Mouse (Mus musculus): ENCODE results near the gene Gfm2.
A peak's percentile ranks its signal among the peaks of the same experiment; 100 is the strongest.

The Gfm2 gene

DNA sequence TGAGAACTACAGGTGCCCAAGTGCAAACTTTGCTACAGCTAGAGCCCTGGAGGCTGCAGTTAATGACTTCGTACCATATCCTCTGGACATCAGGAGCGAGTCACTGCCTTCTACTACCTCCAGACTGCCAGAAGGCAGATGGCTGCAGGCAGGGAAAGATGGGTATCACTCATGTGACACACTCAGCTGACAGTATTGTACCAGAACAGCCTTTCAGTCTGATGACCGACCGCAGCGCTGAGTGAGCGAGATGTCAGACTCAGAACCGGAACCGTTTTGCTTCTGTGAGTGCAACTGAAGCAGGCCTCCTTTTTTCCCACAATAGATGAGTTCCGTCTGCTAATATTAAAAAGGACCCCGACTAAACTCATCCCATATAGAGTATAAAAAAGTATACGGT is 54.9 kb downstream of the Gfm2 start:
- no peak for DNase-seq (ENCODE audit: low spot score)

DNA sequence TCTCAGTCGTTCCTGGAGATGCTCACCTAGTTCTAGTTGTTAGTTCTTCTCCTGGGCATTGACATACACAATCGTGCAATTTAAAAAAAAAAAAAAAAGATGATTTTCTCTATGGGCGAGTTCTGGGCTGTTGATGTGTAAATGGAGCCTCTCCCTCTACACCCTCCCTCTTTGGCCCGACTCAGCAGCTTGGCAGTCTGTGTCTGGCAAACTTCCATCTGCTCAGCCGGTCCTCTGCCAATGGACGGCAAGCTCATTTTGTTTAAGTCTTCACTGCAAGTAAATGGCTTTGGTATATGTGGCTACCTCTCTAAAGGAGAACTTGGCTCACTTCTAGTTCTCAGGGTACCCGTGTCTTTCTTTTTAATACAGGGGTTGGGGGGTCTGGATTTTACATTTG is 55.7 kb downstream of the Gfm2 start:
- DNase-seq (ENCODE audit: low spot score), result no peak

- DNase-seq (ENCODE audit: low spot score), result no peak
These were observed 58.6 kb downstream of the Gfm2 start for GRCm38 (mm10) chr13:97196186-97196924.

- no peak for DNase-seq (ENCODE audit: low spot score)
These were observed 59.1 kb downstream of the Gfm2 start for GRCm38 (mm10) chr13:97196925-97197218.

GRCm38 (mm10) chr13:97197932-97198562 is 60.3 kb downstream of the Gfm2 start, which contains the start of gene Hexb:
Hexb (minus strand) TSS chr13:97198357.
- DNase-seq (ENCODE audit: low spot score), result peak; percentile 92

DNA sequence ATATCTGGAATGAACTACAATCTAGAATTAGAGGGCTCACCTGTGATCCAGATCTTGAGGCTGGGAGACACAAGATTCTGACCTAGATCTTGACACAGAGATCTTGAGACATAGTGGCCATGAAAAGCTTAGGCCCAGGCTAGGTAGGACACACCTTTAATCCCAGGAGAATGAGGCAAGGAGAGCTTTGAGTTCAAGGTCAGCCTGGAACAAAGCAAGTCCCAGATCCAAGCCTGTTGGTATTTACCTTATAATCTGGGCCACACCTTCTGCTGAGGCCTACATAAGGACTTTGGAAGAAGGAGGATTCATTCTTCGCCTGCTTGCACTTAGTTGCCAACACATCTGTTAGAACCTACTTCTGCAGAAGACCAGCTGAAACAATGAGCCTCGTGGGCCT is 61.4 kb downstream of the Gfm2 start:
- DNase-seq (ENCODE audit: low spot score), result no peak

DNA sequence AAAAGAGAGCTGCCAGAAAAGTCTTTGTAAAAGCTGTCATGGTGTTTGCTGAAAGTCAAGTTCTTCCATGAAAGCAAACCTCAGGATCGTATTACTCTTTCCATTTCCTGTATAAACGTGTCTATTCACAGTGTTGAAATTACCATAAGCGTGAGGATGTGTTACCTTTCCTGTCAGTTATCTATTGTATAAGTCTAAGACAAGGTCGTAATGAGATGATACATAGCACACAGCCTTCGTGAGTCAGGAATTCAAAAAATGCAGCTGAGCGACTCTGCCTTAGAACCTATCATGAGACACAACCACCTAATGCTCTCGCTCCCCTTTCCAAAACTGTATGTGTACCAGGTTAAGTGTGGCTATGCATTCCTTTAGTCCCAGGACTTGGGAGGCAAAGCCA is 63.3 kb downstream of the Gfm2 start:
- DNase-seq (ENCODE audit: low spot score), result no peak

DNA sequence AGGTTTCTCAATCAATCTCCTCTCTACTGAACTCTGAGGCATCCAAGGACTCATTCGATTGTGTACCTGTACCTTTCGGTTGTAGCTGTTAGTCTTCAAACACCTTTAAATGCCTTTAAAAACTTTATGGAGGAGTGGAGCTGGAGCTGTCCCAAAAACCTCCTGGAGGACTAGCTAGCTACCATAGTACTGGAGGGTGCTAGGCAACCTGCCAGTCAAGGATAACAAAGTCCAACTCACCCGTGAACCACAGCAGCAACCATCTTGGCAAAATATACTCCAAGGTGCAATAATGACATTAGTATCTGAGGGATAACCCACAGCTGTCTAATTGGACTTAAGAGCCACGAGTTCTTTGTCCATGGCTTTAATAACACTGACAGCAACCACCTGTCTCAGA is 64.2 kb downstream of the Gfm2 start:
- DNase-seq (ENCODE audit: low spot score), result no peak

GRCm38 (mm10) chr13:97205052-97205701 is 67.4 kb downstream of the Gfm2 start:
- peak; percentile 91 for DNase-seq (ENCODE audit: low spot score)

DNA sequence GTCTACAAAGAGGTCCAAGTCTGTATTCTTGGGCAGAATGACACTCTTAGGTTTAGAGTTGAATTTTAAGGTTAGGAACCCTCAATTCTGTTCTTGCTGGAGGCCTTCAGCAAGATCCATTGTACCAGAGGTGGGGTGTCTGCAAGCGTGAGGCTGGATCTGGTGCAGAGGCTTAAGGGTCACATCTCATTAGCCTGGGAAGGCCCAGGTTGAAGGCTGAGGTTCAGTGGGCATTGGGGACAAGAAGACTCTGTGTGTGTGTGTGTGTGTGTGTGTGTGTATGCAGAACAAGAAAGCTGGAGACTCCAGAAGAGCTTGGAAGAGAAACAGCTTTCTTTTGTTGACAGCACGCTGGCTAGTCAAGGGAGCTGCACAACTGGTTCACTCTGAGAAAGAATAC is 68.3 kb downstream of the Gfm2 start:
- no peak for DNase-seq (ENCODE audit: low spot score)

GRCm38 (mm10) chr13:97207472-97208111 is 69.9 kb downstream of the Gfm2 start:
- DNase-seq (ENCODE audit: low spot score), result no peak

DNA sequence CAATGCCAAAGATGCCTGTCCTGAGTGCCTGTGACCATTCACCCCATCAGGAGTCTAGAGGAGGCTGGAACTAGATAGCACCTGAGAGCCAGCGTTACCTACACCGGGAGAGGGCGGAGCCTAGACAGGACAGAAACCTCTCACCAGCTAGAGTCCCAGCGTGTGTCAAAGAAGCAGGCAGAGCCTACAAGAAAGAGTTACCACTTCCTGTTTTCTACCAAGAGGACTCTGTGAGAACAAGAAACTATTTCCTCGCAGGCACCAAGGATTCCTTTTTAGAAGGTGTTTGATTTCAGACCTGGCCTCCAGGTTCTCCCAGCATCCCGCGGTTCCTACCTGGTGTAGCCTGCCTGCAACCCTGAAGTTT is 70.4 kb downstream of the Gfm2 start:
- no peak for DNase-seq (ENCODE audit: low spot score)

- DNase-seq (ENCODE audit: low spot score), result no peak
These were observed 70.8 kb downstream of the Gfm2 start for GRCm38 (mm10) chr13:97208500-97209010.

GRCm38 (mm10) chr13:97214583-97215268 is 77.0 kb downstream of the Gfm2 start:
- DNase-seq (ENCODE audit: low spot score), result no peak

GRCm38 (mm10) chr13:97215563-97215962 is 77.8 kb downstream of the Gfm2 start:
- no peak for DNase-seq (ENCODE audit: low spot score)

GRCm38 (mm10) chr13:97216196-97216595 is 78.5 kb downstream of the Gfm2 start:
- DNase-seq (ENCODE audit: low spot score), result no peak

- no peak for DNase-seq (ENCODE audit: low spot score)
These were observed 82.3 kb downstream of the Gfm2 start for GRCm38 (mm10) chr13:97220022-97220421.

GRCm38 (mm10) chr13:97223856-97224255 is 86.1 kb downstream of the Gfm2 start:
- no peak for DNase-seq (ENCODE audit: low spot score)

DNA sequence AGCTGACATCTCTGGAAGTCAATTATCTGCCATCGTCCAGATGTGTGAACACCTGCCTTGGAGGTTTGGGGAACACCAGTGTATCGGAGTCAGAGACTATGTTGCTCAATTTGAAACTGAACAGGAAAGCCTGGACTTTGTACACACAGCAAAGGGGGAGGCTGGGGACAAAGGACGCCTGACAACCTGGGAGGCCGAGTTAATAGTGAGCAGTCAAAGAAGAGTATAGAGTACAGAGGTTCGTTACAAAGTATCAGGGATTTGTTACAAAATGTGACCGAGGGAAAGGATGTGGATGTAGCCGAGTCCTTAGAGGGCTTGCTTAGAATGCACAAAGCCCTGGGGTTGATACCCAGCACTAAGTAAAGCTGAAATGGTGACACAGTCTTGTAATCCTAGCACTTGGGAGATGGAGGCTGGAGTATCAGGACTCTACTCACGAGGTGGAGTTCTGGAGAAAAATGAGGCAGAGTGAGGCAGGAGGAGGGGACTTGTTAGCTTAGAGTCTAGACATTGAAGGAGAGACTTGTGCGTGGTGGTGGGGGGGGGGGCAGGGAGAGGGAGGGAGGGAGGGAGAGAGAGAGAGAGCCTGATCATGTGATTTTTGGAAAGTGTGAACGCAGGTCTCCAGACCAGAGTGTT is 86.7 kb downstream of the Gfm2 start:
- no peak for DNase-seq (ENCODE audit: low spot score)

DNA sequence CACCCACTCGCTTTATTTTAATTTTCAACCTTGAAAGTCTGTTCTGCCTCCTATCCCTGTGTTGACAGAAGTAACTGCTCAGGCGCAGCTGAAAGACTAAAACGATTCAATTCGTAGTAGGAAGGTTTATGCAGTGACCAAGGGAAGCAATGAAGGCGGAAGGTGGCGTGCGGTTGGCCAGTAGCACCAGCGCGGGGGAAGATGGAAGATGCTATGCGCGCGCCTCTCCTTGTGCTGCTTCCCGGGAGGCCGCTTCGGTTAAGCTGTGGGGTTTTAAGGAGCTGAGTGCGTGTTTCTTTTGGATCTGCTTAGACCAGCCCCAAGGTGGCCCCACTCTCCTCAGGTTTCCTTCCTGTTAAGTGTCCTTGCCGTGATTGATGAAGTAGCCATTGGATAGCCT is 87.4 kb downstream of the Gfm2 start:
- DNase-seq (ENCODE audit: low spot score), result no peak

GRCm38 (mm10) chr13:97227795-97228194 is 90.1 kb downstream of the Gfm2 start:
- DNase-seq (ENCODE audit: low spot score), result no peak

GRCm38 (mm10) chr13:97230101-97230500 is 92.4 kb downstream of the Gfm2 start:
- DNase-seq (ENCODE audit: low spot score), result no peak
